Mouse (Mus musculus) hindbrain, postnatal 0 days (tissue): Measurements from ENCODE around the gene Fbxl21. TPM values are rescaled to one million over a fixed set of nuclear protein-coding genes. Genes with fewer than 3 reads are reported as not detected.

Experiments
- ATAC-seq: fragments of 200-750 bp; cut with Nextera tagmentation; 2 replicates; pipeline ENCODE4 v1.8.0; 2017; ENCODE audit warnings: mild to moderate bottlenecking, moderate TSS enrichment, moderate library complexity
- DNase-seq: peaks from one replicate; pipeline ENCODE4 v3.0.0-alpha.2; 2015; ENCODE audit warnings: low spot score
- H3K27ac ChIP-seq: fragments of 300-500 bp; sonication (generic); 2 replicates; pipeline ENCODE4 v1.5.1; 2014; ENCODE audit warnings: mild to moderate bottlenecking
- H3K27me3 ChIP-seq: fragments of 300-500 bp; sonication (generic); 2 replicates; pipeline ENCODE4 v1.6.1; 2014; ENCODE audit warnings: low read length, mixed read lengths; ENCODE audit not compliant: insufficient read depth
- H3K36me3 ChIP-seq: fragments of 300-500 bp; sonication (generic); 2 replicates; pipeline ENCODE4 v1.6.1; 2014; ENCODE audit warnings: low read length, mixed read lengths; ENCODE audit not compliant: insufficient read depth
- H3K4me1 ChIP-seq: fragments of 300-500 bp; sonication (generic); 2 replicates; pipeline ENCODE4 v1.6.1; 2014; ENCODE audit warnings: antibody characterized with exemption, low read length, mixed read lengths; ENCODE audit not compliant: insufficient read depth
- H3K4me2 ChIP-seq: fragments of 300-500 bp; sonication (generic); 2 replicates; pipeline ENCODE4 v1.6.1; 2014; ENCODE audit warnings: low read depth, mild to moderate bottlenecking, low read length, moderate library complexity, mixed read lengths
- H3K4me3 ChIP-seq: fragments of 300-500 bp; sonication (generic); 2 replicates; pipeline ENCODE4 v1.5.1; 2014; ENCODE audit warnings: low read length
- H3K9ac ChIP-seq: fragments of 300-500 bp; sonication (generic); replicated peaks from 2 replicates; pipeline ENCODE4 v1.6.1; 2014; ENCODE audit warnings: mild to moderate bottlenecking, low read length, moderate library complexity, mixed read lengths
- H3K9me3 ChIP-seq: fragments of 300-500 bp; sonication (generic); 2 replicates; pipeline ENCODE4 v1.6.1; 2016; ENCODE audit warnings: low read length, mixed read lengths
- CTCF ChIP-seq: IDR thresholded peaks from 2 replicates; pipeline ENCODE4 v1.5.1; 2016; ENCODE audit warnings: antibody characterized with exemption, control low read depth, low read depth
- WGBS: fragments of 180-500 bp; shearing (Covaris S2); extraction: QIAGEN DNeasy Blood & Tissue Kit; methylation state at CpG from one replicate; pipeline ENCODE4 v1.1.7; 2014; 5-methylcytosine and 5-hydroxymethylcytosine counted together
- polyA plus RNA-seq: library from polyadenylated mRNA; unstranded; fragments of >200 nt; fragmentation: Nextera tagmentation; extraction: Ambion mirVana; gene quantifications from 2 replicates; pipeline ENCODE4 v1.2.1, GENCODE M21; 2015
- total RNA-seq: library from RNA; depleted of rRNA; stranded (reverse); fragments of >200 nt; gene quantifications from 2 replicates; pipeline ENCODE4 v1.2.3, GENCODE M21; 2014

The Fbxl21 gene
- total and polyA plus RNA-seq, 2 experiments from 2014 or later: 5.6 to 6.1 TPM

DNA sequence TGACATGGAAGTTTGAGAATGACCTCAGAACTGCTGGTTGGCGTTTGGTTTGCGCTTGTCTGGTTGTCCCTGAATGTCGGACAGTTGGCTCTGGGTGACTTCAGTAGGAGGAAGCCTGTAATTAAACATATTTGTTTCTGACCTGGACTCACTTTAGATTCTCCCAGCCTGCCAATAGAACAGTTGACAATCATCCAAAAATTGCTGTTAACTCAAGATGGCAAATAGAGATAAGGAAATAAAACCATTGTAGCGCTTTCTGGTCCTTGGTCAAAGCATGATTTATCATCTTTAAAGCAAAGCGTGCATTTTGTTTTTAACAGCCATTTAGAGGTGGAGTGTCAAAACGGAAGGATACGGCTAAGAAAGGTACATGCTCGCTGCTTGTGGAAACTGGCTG lies 49.4 kb downstream of the Fbxl21 start:
- H3K27me3 ChIP-seq: no peaks in the 10 kb centered on the region
- no peak overlapping the region for H3K9ac ChIP-seq
- ATAC-seq (no peak), DNase-seq (no peak)
- H3K27ac ChIP-seq: no peak overlapping the region
- H3K4me1 ChIP-seq: no peaks in the 10 kb centered on the region
- no peak overlapping the region for H3K4me3 ChIP-seq
- no peaks in the 10 kb centered on the region for H3K36me3 ChIP-seq
- H3K4me2 ChIP-seq: no peak overlapping the region
- no peak for TF ChIP-seq CTCF
- WGBS: 87% methylated on average over 8 of the region's 8 CpGs
- no peaks in the 10 kb centered on the region for H3K9me3 ChIP-seq

DNA sequence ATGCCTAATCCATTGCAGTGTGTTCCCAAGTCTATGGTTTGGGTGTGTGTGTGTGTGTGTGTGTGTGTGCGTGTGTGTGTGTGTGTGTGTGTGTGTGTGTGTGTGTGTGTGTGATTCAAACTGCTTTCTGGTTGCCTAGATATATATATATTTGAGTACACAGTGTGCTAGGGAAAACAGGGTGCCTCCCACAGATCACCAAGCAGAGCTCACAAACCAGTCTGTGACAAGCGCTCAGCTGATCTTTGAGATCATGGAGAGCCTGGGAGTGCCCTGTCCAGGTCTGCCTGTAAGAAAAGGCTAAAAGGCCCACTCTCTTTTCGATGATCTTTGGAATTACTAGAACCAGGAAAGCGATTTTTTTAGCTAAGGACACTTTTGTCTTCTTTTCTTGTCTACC lies 52.8 kb downstream of the Fbxl21 start:
- ATAC-seq (no peak), DNase-seq (no peak)
- Histone ChIP-seq H3K27ac (no peak overlapping the region), H3K27me3 (no peaks in the 10 kb centered on the region), H3K9ac (no peak overlapping the region), H3K4me1 (no peaks in the 10 kb centered on the region), H3K4me2 (no peak overlapping the region), H3K36me3 (no peaks in the 10 kb centered on the region), H3K4me3 (no peak overlapping the region), H3K9me3 (no peaks in the 10 kb centered on the region)
- no peak for TF ChIP-seq CTCF
- WGBS: 75% methylated on average over 4 of the region's 4 CpGs

DNA sequence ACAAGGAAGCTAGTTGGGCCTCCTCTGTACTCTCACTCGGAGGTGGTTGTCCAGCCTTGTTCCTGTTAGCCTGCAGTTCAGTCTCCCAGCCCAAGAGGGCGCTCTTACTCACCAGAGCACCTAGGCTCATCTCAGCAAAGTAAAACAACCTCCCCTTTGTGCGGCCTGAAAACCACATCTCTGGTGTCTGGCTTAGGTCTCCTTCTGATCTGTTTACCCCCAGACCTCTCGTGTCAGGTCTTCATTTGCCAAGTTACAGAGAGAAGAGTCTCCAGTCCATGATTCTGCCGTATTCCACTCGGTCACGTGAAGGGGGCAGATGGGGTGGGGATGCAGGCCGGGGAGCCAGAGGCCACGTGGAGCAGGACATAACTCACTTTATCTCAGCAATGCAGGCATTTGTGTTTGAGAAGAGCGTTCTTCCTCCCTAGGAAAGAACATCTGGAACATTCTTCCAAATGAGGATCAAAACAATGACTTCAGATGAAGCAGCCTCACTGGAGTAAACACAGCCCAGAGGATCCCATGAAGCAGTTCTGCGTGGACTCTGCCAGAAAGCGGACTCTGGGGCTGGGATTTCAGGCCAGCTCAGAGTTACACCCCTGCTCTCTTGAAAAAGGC lies 53.5 kb downstream of the Fbxl21 start:
- H3K36me3 ChIP-seq: no peaks in the 10 kb centered on the region
- TF ChIP-seq CTCF: peak; percentile 76
- ATAC-seq: no peak
- peak; percentile 55 for DNase-seq
- no peaks in the 10 kb centered on the region for H3K4me1 ChIP-seq
- no peaks in the 10 kb centered on the region for H3K27me3 ChIP-seq
- no peak overlapping the region for H3K27ac ChIP-seq
- no peak overlapping the region for H3K4me2 ChIP-seq
- 67% methylated on average over 12 of the region's 12 CpGs for WGBS
- no peak overlapping the region for H3K9ac ChIP-seq
- H3K4me3 ChIP-seq: no peak overlapping the region
- no peaks in the 10 kb centered on the region for H3K9me3 ChIP-seq

DNA sequence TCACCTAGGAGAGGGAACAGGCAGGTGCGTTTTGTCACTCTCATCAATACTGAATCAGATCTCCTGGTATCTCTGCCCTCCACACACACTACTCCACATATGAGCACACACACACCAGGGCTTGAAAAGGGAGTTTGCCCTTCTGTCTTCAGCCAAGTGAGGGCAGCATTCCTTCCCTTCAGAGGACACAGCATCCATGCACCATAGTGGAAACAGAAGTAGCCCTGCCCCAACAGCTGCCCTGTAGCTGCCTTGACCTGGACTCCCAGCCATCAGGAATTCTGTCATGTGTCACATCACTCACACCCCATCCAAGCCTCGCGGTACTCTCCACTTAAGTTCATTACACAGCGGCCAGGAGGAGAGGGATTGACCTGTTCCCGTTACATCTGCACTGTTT lies 55.8 kb downstream of the Fbxl21 start:
- H3K4me3 ChIP-seq: no peak overlapping the region
- no peak overlapping the region for H3K9ac ChIP-seq
- ATAC-seq: no peak
- H3K4me2 ChIP-seq: no peak overlapping the region
- H3K9me3 ChIP-seq: no peaks in the 10 kb centered on the region
- no peaks in the 10 kb centered on the region for H3K36me3 ChIP-seq
- no peak for DNase-seq
- no peak overlapping the region for H3K27ac ChIP-seq
- H3K27me3 ChIP-seq: no peaks in the 10 kb centered on the region
- peaks cover 5% of the 10 kb centered on the region for H3K4me1 ChIP-seq
- 89% methylated on average over 5 of the region's 5 CpGs for WGBS
- TF ChIP-seq CTCF: 0 out of 2 replicates have a peak, but pooled peaks have one; percentile 20

DNA sequence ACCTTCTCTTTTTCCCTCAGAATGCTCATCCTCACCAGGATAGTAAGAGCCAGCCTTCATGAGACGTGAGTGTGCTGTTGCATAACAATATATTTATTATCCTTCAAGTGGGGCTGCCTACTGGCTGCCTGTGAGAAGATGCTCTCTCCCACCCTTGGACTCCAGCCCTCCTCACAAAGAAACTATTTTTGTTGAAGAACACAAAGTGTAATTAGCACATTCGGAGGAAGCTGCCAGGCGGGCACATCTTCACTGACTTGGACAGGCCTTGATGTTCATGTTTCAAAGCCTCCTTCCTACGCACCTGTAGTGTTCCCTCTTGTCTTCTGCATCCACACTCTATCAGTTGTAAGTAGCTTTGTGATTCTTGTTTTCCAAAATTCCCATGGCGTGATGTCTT lies 58.2 kb downstream of the Fbxl21 start:
- no peak for TF ChIP-seq CTCF
- DNase-seq: no peak
- WGBS: 70% methylated on average over 5 of the region's 5 CpGs

DNA sequence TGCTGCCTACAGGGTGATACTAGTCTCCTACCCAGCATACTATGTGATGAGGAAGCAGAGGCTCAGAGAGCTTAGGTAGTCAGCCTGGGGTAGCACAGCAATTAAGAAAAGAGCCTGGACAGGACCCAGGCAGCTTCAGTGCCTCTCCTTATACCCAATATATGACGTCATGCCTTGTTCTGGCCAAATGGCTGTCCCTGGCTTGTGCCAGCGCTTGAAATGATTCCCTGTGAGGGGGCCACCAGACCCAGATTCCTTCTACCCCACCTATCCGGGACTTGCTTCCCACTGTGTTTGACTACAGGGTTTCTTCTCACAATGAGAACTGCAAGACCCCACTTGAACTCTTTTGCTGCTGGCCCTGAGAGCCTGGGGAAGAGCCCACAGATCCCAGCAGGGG lies 59.2 kb downstream of the Fbxl21 start:
- H3K27ac ChIP-seq: no peak overlapping the region
- no peak for TF ChIP-seq CTCF
- H3K4me1 ChIP-seq: peaks cover 5% of the 10 kb centered on the region
- peak; percentile 50 for DNase-seq
- H3K36me3 ChIP-seq: no peaks in the 10 kb centered on the region
- H3K9ac ChIP-seq: no peak overlapping the region
- no peak overlapping the region for H3K4me3 ChIP-seq
- H3K4me2 ChIP-seq: no peak overlapping the region
- 0% methylated on average over 3 of the region's 3 CpGs for WGBS
- no peaks in the 10 kb centered on the region for H3K9me3 ChIP-seq
- ATAC-seq: peak; percentile 62
- H3K27me3 ChIP-seq: no peaks in the 10 kb centered on the region

More for the DNA sequence above, 58.2 kb downstream of the Fbxl21 start:
- Histone ChIP-seq H3K9ac (no peak overlapping the region), H3K9me3 (no peaks in the 10 kb centered on the region), H3K27me3 (no peaks in the 10 kb centered on the region), H3K36me3 (no peaks in the 10 kb centered on the region), H3K27ac (no peak overlapping the region), H3K4me2 (no peak overlapping the region), H3K4me3 (no peak overlapping the region), H3K4me1 (peaks cover 5% of the 10 kb centered on the region)
- ATAC-seq: no peak

GRCm38 (mm10) chr13:56581961-56582434 lies 59.7 kb downstream of the Fbxl21 start:
- Histone ChIP-seq H3K4me2 (peak overlapping the region; percentile 36), H3K9ac (no peak overlapping the region), H3K9me3 (no peaks in the 10 kb centered on the region), H3K27ac (0 out of 2 replicates have a peak overlapping the region, but pooled peaks have one; percentile 26), H3K36me3 (no peaks in the 10 kb centered on the region), H3K4me3 (no peak overlapping the region), H3K27me3 (no peaks in the 10 kb centered on the region), H3K4me1 (peaks cover 5% of the 10 kb centered on the region)
- DNase-seq (peak; percentile 51), ATAC-seq (peak; percentile 90)
- TF ChIP-seq CTCF: no peak
- WGBS: 0% methylated on average over 6 of the region's 6 CpGs
